Mouse (Mus musculus): Measurements from ENCODE around the gene Kctd19. TPM values are rescaled to one million over a fixed set of nuclear protein-coding genes. Genes with fewer than 3 reads are reported as not detected.
A peak's percentile ranks its signal among the peaks of the same experiment; 100 is the strongest.

Kctd19 gene
- polyA plus RNA-seq, 1 experiment from 2014 or later, result not detected

DNA sequence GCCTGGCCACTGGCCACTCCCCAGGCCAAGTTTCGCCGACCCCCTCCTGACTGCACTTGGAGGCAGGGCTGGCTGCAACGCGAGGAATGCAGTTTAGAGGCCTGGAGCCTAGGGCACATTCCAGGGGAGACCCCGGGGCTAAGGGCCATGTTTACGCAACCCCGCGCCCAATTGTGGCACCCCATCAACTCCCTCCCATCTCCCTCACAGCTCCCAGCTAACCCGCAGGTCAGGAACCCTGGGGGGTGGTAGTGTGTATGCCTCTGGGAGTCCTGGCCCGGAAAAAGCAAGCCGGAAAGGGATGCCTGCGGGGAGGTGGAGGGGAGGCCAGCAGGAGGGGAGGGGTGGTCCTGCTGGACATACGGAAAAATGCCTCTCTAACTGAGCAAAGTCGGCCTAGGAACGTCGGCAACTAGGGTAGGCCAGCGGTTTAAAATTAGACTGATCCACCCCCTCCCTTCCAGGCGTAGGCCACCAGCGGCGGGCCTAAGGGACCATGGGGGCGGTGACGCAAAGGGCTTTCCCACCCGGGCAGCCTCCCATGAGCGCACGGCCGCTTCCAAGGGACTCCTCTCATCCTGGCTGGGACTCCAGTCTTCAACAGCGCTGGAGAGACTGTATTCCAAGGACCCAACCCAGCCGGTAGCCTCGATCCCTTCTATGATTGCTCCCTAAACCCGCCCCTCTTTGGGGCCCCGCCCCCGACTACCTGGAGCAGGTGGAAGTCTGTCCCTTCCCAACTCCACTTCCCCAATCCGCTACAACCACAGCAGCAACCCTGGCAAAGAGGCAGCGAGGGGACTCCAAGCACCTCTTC lies 66.5 kb downstream of the Kctd19 start:
- peak; percentile 1; the same call in 1 of the 2 replicates for ATAC-seq
- Histone ChIP-seq H3K4me2 (ENCODE audit: low read length) (peak overlapping the region; percentile 76), H3K36me3 (ENCODE audit: control insufficient read depth, insufficient read depth, low read length) (no peaks in the 10 kb centered on the region), H3K27ac (ENCODE audit: low read depth, low read length) (no peak overlapping the region), H3K4me1 (ENCODE audit: control insufficient read depth, insufficient read depth, low read depth, low read length) (peaks cover 17% of the 10 kb centered on the region), H3K9ac (ENCODE audit: low read depth, low read length) (peak overlapping the region; percentile 53), H3K4me3 (ENCODE audit: low read length) (peak overlapping the region; percentile 79), H3K9me3 (ENCODE audit: control insufficient read depth, low read length) (no peaks in the 10 kb centered on the region), H3K27me3 (replicated peaks; ENCODE audit: control insufficient read depth, insufficient read depth, low read length) (peaks cover 3% of the 10 kb centered on the region; the same call in 1 of the 2 replicates)
- 3% methylated on average over 34 of the region's 34 CpGs for WGBS

GRCm38 (mm10) chr8:105345061-105345975 lies 68.0 kb downstream of the Kctd19 start:
- 65% methylated on average over 7 of the region's 7 CpGs for WGBS
- Histone ChIP-seq H3K27me3 (replicated peaks; ENCODE audit: control insufficient read depth, insufficient read depth, low read length) (peaks cover 3% of the 10 kb centered on the region; the same call in 1 of the 2 replicates), H3K27ac (ENCODE audit: low read depth, low read length) (no peak overlapping the region), H3K9me3 (ENCODE audit: control insufficient read depth, low read length) (no peaks in the 10 kb centered on the region), H3K4me2 (ENCODE audit: low read length) (no peak overlapping the region), H3K4me3 (ENCODE audit: low read length) (no peak overlapping the region), H3K4me1 (ENCODE audit: control insufficient read depth, insufficient read depth, low read depth, low read length) (peaks cover 12% of the 10 kb centered on the region), H3K9ac (ENCODE audit: low read depth, low read length) (no peak overlapping the region), H3K36me3 (ENCODE audit: control insufficient read depth, insufficient read depth, low read length) (no peaks in the 10 kb centered on the region)
- ATAC-seq, result no peak

GRCm38 (mm10) chr8:105343791-105344574 lies 69.3 kb downstream of the Kctd19 start:
- Histone ChIP-seq H3K36me3 (ENCODE audit: control insufficient read depth, insufficient read depth, low read length) (no peaks in the 10 kb centered on the region), H3K4me2 (ENCODE audit: low read length) (no peak overlapping the region), H3K27ac (ENCODE audit: low read depth, low read length) (no peak overlapping the region), H3K27me3 (replicated peaks; ENCODE audit: control insufficient read depth, insufficient read depth, low read length) (peaks cover 3% of the 10 kb centered on the region; the same call in 1 of the 2 replicates), H3K9me3 (ENCODE audit: control insufficient read depth, low read length) (no peaks in the 10 kb centered on the region), H3K4me1 (ENCODE audit: control insufficient read depth, insufficient read depth, low read depth, low read length) (peaks cover 10% of the 10 kb centered on the region), H3K4me3 (ENCODE audit: low read length) (no peak overlapping the region), H3K9ac (ENCODE audit: low read depth, low read length) (no peak overlapping the region)
- ATAC-seq, result no peak
- WGBS, result 79% methylated on average over 8 of the region's 8 CpGs

GRCm38 (mm10) chr8:105342768-105343167 lies 70.5 kb downstream of the Kctd19 start:
- no peak overlapping the region for H3K9ac ChIP-seq (ENCODE audit: low read depth, low read length)
- no peaks in the 10 kb centered on the region for H3K36me3 ChIP-seq (ENCODE audit: control insufficient read depth, insufficient read depth, low read length)
- peaks cover 3% of the 10 kb centered on the region; the same call in 1 of the 2 replicates for H3K27me3 ChIP-seq (replicated peaks; ENCODE audit: control insufficient read depth, insufficient read depth, low read length)
- H3K4me1 ChIP-seq (ENCODE audit: control insufficient read depth, insufficient read depth, low read depth, low read length), result peaks cover 10% of the 10 kb centered on the region
- H3K4me3 ChIP-seq (ENCODE audit: low read length), result no peak overlapping the region
- H3K4me2 ChIP-seq (ENCODE audit: low read length), result no peak overlapping the region
- no peak overlapping the region for H3K27ac ChIP-seq (ENCODE audit: low read depth, low read length)
- ATAC-seq, result no peak
- 73% methylated on average over 4 of the region's 4 CpGs for WGBS
- H3K9me3 ChIP-seq (ENCODE audit: control insufficient read depth, low read length), result no peaks in the 10 kb centered on the region

DNA sequence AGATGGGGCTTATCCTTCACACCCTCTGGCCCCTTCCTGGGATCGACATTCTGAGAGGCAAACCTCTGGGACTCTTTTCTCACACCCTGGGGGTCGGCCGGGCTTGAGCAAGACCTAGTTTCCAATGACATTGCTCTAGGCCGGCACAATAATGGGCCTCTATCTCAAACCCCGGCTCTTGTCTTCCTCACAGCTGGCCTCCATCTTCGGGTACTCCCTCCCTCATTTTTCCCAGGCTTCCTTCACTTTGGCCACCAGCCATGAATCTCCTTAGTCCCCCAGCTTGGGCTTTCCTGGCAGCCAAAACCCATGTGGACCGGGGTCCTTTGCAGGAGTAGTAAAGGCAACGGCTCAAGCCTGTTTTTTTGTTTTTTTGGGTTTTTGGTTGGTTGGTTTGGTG lies 71.9 kb downstream of the Kctd19 start:
- Histone ChIP-seq H3K36me3 (ENCODE audit: control insufficient read depth, insufficient read depth, low read length) (no peaks in the 10 kb centered on the region), H3K9me3 (ENCODE audit: control insufficient read depth, low read length) (no peaks in the 10 kb centered on the region), H3K4me2 (ENCODE audit: low read length) (no peak overlapping the region), H3K27me3 (replicated peaks; ENCODE audit: control insufficient read depth, insufficient read depth, low read length) (no peaks in the 10 kb centered on the region), H3K27ac (ENCODE audit: low read depth, low read length) (0 out of 2 replicates have a peak overlapping the region, but pooled peaks have one; percentile 6), H3K4me1 (ENCODE audit: control insufficient read depth, insufficient read depth, low read depth, low read length) (peaks cover 2% of the 10 kb centered on the region), H3K4me3 (ENCODE audit: low read length) (no peak overlapping the region), H3K9ac (ENCODE audit: low read depth, low read length) (no peak overlapping the region)
- WGBS, result 37% methylated on average over 8 of the region's 8 CpGs
- ATAC-seq, result no peak

GRCm38 (mm10) chr8:105339886-105340635 lies 73.2 kb downstream of the Kctd19 start:
- 86% methylated on average over 6 of the region's 6 CpGs for WGBS

DNA sequence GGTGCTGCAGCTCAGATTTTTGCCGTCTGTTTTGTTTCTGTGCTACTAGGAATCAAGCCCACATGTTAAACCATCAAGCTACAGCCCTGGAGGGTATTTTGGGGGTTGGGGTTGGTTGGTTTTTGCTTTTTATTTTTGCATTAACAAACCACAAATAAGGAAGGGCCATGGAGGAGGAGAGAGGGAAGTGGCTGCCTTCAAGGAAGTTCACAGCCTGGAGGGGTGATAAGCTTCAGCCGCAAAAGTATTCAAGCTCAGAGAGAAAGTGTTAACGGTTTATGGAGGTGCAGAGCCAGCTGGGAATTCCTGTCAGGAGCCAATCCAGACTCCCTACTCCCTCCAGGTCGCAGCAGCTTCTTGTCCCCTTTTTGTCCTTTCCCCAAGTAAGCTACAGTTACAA lies 74.3 kb downstream of the Kctd19 start:
- Histone ChIP-seq H3K4me2 (ENCODE audit: low read length) (no peak overlapping the region), H3K27ac (ENCODE audit: low read depth, low read length) (no peak overlapping the region), H3K4me3 (ENCODE audit: low read length) (no peak overlapping the region), H3K36me3 (ENCODE audit: control insufficient read depth, insufficient read depth, low read length) (no peaks in the 10 kb centered on the region), H3K9ac (ENCODE audit: low read depth, low read length) (no peak overlapping the region), H3K4me1 (ENCODE audit: control insufficient read depth, insufficient read depth, low read depth, low read length) (no peaks in the 10 kb centered on the region), H3K27me3 (replicated peaks; ENCODE audit: control insufficient read depth, insufficient read depth, low read length) (no peaks in the 10 kb centered on the region), H3K9me3 (ENCODE audit: control insufficient read depth, low read length) (no peaks in the 10 kb centered on the region)
- 60% methylated on average over 4 of the region's 4 CpGs for WGBS
- no peak for ATAC-seq

More at GRCm38 (mm10) chr8:105339886-105340635, 73.2 kb downstream of the Kctd19 start:
- Histone ChIP-seq H3K4me1 (ENCODE audit: control insufficient read depth, insufficient read depth, low read depth, low read length) (no peaks in the 10 kb centered on the region), H3K9ac (ENCODE audit: low read depth, low read length) (no peak overlapping the region), H3K27me3 (replicated peaks; ENCODE audit: control insufficient read depth, insufficient read depth, low read length) (no peaks in the 10 kb centered on the region), H3K9me3 (ENCODE audit: control insufficient read depth, low read length) (no peaks in the 10 kb centered on the region), H3K27ac (ENCODE audit: low read depth, low read length) (no peak overlapping the region), H3K4me2 (ENCODE audit: low read length) (no peak overlapping the region), H3K36me3 (ENCODE audit: control insufficient read depth, insufficient read depth, low read length) (no peaks in the 10 kb centered on the region), H3K4me3 (ENCODE audit: low read length) (no peak overlapping the region)
- no peak for ATAC-seq
